Mouse (Mus musculus) heart, postnatal 14 days (tissue): Measurements from ENCODE around the gene Limch1. TPM values are rescaled to one million over a fixed set of nuclear protein-coding genes. Genes with fewer than 3 reads are reported as not detected.

Experiments
- DNase-seq, 2 experiments: peaks; one replicate each; pipeline ENCODE4 v3.0.0; 2021 to 2022
- intact Hi-C: fragments of 180-260 bp; cut with DNase I; formaldehyde crosslinking; loops from one replicate; pipeline ENCODE4 v1.15.1; 2025
- total RNA-seq, 2 experiments: library from RNA; stranded (reverse); gene quantifications; 2 replicates each; pipeline ENCODE4 v1.2.3; 2021

The Limch1 gene
- total RNA-seq, 2 experiments from 2014 or later: 189 to 196 TPM

DNA sequence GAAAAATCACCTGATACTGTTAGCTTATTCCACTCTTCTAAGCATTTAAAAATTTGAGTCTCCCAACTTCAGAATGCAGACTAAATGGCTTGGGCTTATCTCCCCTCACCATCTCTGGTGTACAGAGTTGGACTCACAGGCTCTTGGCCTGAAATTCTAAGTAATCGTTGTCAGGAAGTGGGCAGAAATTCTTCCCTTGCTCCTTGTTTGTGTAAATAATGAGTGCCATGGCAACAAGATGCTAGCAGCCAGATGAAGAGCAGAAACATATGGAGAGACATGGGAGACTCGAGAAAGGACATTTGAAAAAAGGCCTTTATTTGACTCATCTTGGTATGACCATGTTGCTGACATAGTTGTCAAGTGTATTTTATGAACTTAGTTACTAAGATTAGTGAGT is 164.3 kb downstream of the Limch1 start:
- intact Hi-C loops: no loop called here
- no peak for DNase-seq

DNA sequence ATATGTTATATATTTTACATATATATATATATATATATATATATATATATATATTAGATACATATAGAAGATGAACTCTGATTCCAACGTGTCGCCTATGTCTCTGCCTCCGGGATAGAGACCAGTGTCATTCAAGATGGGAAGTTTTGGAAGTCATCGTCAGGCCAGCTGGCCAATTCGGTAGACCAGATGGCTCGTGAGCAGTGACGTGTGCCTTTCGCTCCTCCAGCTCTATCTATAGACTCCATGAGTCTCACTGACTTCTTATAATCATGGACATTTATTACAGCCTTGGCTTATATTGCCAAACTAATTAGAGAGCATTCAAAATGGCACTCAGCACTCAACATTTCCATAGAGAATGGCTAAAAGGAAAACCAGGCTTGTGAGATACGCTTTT is 165.0 kb downstream of the Limch1 start:
- no peak for DNase-seq
- intact Hi-C loops: no loop called here

DNA sequence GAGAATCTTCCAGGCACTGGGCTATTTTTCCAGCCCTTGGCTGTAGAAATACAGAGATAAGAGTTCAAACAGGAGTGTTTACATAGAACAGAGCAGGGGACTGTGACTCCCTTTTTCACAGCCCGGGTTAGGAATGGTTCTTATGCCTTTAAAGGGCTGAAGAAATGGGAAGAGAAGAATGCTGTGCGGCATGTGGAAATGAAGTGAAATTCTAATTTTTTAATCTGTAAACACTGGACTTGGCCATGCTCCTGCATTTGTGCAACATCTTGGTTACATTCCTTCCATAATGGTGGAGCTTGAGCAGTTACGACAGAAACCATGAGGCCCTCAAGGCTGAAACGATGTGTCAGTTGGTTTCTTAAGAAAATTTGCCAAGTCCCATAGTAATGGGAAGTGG is 165.4 kb downstream of the Limch1 start:
- DNase-seq: no peak
- intact Hi-C loops: no loop called here

DNA sequence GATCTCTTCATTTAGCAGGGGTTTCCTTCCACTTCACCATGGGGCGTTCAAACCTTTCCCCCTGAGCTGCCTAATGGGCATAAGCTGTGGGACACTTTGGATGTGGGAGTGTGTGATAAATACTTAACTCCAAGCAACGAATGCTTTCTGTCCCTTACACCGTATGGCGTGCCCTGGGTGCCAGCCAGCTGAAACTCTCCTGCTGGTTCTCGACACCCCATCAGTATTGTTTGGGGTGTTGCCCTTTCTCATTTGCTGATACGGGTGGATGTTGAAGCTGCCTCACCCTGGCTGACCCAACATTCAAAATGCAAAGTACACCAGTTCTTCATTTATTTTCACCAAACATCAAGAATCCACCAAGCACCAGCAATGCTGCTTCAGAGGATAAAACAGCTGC is 168.2 kb downstream of the Limch1 start:
- intact Hi-C loops: no loop called here
- no peak for DNase-seq

DNA sequence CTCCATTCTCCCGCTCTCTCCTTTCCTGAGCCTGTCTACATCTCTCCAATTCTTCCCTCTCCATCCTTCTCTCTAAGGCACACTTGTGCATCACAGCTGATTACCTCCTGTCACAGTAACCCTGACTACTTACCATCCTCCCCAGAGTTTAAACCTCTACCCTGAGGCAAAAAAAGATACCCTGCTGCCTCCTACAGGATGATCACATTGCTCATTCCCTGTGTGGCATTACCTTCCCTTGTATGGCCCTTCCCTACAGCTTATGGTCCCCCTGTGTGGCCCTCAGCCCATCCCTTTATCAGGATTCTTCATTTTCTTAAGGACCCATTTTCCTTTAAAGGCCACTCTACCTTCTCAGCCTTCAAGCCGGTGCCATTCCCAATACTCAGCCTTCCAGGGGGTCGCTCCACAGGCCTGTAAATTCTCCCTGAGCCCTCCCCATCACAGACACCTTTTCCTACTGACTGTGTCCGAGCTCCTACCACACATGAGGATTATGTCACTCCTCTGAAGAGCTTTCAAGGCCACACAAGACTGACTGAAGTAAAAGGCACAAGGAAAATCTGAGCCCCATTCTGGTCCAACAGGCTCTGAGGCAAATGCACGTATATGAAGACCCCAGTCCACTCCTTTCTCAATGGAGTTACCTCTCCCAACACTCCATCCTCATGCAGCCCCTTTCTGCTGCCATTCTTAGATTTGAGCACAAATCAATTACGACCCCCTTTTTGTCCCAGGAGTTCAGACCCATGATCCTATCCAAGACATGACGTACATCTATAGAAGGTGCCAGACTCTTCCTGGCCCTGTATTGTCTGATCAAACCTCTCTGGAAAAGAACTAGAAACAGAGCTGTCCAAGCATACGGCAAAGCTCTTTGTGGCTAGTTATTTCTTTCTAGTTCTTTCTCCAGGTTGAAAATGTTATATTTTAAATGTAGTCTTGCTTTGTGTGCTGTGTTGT is 172.0 kb downstream of the Limch1 start:
- intact Hi-C loops: no loop called here
- no peak for DNase-seq

DNA sequence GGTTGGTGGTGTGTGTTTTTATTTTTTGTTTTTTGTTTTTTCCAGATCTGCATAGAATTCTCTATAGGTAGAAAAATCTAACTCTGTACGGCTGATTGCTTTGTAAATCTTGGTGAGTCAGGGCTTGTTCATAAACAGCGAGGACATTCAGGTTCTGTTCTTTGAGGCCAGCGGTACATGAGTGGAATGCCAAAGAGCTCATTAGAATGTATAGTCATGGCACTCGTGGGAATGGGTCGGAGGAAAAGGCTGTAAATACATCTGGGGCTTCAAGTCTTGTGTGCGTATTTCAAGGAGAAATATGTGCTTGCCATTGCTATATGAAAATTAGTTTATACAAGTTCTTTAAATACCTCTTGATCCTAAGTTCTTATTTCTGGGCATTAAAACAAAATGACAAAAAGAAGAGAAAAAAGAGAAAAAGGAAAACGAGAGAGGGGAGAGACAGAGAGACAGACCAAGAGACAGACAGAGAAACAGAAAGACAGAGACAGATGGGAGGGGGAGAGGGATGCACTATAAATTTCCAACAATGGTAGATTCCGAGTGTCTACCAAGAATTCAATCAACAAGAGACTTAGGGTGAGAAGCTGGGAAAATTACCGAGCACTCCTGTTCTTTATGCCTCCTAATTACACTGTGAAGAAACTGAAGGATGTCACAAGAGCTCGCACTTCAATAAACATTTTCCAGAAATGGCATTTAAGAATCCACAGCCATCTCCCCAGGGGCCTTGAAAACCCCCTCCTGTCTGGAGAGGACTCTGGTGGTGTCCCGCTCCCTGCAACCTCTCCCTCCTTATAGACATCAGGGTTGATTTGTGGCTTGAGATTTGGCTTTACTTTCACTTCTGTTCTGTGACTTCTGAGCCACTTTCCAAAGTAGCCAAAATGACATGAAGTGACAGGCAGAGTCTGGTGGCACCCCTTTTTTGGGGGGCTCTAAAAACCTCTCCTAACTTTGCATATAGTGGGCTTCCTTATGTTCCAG is 173.0 kb downstream of the Limch1 start:
- intact Hi-C loops: no loop called here

DNA sequence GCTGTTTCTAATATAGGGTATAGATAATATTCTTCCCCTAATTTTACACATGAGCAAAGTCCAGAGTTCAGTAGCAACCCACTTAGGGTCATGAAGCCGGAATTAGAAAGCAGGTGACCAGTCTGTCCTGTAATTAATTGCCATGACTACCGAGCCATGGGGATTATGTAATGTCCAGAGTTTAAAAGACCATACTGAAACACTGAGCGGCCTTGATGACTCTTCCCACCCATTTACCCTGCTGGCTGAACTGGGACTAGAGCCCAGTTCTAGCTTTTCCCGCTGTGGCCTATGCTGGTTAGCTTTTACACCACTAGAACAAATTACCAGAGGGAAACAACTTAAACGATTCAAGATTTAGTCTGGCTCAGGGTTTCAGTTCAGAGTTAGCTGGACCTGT is 177.0 kb downstream of the Limch1 start:
- no peak for DNase-seq
- intact Hi-C loops: no loop called here

More for the DNA sequence above, 173.0 kb downstream of the Limch1 start:
- DNase-seq: no peak

DNA sequence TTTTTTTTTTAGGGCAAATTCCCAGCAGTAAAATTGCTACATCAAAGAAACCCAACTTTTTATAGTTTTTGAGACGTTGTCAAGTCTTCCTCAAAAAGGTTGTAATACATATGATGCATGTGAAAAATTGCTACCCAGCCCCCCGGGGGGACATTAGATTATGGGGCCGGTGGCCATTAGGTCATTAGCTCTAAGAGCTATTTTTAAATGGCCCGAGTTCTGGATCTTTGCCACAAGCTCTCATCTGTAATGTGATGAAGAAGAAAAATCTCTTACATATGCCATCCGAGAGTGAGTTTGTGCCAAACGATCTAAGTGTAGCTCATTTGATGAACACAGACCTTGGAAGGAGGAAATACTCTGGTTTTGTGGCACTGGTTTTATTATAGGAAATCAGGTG is 183.7 kb downstream of the Limch1 start:
- DNase-seq: peak in 1 of 2 experiments; percentile 20
- intact Hi-C loops: no loop called here

DNA sequence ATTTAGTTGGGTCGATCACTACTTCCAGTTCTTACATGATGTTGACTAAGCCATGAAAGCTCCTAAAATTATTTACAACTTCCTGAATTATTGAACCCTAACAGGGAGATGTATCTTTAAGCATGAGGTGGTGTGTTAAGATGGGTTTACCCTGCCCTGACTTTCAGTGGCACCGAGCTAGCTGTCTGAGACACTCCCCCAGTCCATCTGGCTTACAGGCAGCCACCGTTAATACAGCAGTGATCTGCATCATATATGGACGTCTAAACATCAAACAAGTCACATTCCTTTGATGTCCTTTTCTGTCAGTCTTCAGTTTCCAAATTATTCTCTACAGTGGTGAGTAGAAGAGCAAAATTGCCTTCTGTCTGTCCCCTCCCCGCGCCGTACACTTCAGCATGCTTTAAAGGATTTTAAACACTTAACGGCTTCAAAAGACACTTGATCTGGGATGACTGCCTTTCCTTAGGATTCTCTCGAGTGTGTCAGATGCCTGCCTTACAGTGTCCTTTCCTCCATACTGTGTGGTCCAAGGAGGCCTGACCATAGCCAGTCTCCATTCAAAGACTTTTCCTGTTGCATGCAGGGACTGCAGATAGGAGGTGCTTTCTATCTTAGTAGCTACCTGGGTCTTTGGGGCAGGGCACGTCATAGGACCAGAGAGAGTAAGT is 187.6 kb downstream of the Limch1 start:
- intact Hi-C loops: no loop called here
- no peak for DNase-seq

DNA sequence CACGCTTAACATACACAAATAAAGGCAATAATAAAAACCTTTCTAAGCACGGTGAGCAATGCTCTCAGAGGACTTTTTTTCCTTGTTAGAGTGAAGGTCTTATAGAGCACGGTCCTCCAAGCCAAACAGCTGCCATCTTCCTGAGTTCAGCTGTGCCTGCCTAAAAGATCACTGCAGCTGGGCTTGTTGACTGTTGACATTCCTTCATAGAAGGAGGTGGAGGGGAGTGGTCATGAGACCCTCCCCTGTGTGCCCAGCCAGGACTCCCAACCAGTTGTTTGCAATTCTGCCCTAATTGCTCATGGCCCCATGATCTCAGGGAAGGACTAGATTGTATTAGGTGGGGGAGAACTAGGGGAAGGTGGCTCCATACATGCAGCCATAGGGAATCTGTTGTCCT is 189.0 kb downstream of the Limch1 start:
- DNase-seq: no peak
- intact Hi-C loops: no loop called here

DNA sequence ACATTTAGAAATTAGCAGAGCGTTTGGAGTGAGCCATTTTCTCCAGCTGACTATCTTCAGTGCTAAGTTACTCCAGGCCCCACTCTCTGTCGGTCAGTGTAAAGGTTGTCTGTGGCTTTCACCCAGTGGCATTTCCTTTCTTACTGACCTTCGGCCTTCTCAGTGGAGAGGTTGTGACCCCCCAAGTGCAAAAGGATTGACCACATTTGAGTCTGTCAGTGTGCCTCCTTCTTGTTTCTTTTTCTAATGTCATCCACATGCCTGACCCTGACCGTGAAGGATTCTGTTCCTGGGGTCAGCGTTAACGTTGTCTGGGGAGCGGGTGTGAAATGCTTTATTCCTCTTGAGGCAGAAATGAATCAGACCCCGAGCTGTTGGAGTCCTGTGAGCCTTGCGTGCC is 191.7 kb downstream of the Limch1 start:
- intact Hi-C loops: no loop called here
- no peak for DNase-seq

DNA sequence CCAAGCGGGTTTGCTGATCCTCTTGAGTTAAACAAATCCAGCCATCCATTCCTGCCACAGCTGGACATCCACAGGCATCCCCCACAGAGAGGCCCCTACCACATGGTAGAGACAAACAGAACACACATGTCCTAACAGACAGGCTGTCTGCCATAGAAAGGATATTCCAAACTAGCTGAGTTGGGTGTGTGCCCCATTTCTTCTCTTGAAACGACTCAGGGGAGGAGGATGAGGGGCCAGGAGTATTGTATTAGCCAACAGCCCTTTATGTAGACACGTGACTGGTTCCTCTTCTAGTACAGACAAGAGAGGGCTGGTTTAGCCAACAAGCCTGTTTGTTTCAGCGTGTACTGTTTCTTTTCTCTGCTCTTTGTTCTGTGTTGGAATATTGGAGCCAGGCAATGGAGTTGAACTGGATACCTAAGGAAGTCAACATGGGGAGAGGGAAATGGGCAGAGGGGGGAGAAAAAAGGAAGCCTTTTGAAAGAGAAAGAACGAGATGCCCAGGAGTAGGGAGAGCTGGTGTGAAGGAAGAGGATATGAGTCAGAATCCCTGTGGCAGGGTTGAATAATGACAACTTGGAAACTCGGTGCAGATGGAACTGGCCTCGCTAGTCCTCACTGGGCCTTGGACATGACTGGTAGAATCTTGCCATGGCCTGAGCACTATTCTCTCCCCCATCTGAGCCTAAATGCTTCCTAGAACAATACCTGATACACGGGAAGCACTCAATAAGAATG is 196.3 kb downstream of the Limch1 start:
- DNase-seq: no peak
- intact Hi-C loops: no loop called here

DNA sequence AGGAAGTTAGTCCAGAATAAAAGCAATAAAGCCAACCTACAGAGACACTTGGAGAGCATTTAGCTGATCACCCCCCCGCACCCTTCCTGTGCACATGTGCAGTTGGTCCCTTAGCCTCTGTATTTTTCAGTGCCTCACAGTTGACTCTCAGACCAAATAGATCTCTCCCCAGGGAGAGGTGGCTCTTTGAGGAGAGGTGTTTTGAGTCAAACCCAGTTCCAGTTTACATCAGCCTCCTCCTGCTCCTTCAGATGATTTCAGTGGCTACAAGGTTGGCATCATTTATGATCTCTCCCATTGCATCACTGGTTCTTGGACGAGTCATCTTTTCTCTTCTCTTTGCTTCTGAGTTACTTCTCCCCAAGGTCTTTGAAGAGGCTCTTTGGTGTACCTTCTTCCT is 197.3 kb downstream of the Limch1 start:
- intact Hi-C loops: no loop called here
- DNase-seq: no peak

DNA sequence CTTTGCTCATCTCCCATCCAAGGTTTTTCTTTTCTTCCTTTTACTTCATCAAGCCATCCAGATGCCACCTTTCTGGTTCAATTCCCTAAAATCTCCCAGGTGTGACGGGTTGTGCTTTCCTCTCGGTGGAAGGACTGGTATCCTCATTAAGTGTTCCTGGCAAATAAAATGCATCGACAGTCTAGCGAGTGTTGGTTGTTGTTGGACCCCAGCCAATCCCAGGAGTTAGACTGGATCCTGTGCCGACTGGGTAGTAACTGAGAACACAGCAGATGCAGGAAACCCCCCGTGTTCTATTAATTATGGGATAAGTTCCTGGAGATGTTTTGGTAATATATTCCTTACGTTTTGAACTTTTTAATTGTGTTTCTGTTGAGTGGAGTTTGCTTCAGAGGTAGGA is 197.9 kb downstream of the Limch1 start:
- DNase-seq: peak; percentile 37 to 48
- intact Hi-C loops: no loop called here

DNA sequence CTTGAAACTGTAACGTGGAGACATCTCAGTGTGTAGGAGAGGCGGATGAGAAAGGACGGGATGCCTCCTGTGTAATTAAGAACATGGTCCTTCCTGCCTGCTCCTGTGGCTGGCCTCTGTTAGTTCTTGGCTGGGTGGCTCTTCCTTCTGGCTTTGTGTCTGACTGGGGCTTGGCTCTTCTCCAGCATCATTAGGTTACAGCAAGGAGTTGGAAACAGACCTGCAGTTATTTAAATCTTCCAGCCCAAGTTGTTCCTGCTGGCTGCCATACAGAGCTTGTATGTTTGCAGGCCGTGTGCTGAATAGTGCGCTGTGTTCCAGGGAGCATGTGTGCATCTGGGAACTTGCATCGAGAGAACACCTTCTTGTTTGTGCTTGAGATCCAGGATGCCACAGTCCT is 202.3 kb downstream of the Limch1 start:
- DNase-seq: peak; percentile 53 to 58
- intact Hi-C loops: no loop called here

DNA sequence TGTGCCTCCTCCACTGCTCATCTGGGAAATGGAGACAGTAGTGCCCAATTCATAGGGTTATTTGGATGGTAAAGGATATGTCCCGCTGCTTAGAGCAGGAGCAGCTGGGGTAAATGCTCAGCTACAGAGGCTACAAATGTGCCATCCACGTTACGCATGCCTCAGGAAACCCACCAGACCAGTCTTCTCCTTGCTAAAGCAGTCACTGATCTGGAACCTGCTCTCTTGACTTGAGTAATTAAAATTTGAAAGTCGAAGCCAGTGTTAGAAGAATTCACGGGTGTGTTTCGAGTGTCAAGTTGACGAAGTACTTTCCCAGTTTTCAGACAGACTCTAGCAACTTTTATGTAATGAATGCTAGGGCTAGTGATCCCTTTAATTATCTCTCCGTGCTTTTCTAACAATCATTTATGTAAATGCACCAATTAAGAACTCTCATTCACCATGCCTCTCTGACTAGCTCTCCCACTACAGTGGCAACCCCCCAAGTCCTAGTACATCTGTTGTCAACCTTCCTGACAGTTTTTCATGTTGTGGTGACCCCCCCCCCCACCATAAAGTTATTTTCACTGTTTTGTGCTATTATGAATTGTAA is 203.6 kb downstream of the Limch1 start:
- DNase-seq: no peak
- intact Hi-C loops: no loop called here

DNA sequence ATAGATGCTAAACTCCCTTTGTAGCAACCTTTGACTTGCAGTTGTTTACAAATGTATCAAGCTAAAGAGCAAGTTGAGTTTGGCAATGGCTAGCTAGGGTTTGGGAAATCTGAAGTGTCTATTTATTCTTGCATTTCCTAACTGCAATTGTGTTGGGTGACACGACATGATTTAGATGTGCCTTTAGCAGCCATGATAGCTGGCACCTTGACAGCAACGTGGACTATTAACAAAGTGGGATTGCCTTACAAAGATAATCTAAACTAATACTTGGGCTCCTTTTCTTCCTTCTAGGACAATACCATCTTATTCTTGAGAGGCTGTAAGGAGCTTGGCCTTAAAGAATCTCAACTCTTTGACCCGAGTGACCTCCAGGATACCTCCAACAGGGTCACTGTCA is 207.7 kb downstream of the Limch1 start:
- intact Hi-C loops: no loop called here
- no peak for DNase-seq

DNA sequence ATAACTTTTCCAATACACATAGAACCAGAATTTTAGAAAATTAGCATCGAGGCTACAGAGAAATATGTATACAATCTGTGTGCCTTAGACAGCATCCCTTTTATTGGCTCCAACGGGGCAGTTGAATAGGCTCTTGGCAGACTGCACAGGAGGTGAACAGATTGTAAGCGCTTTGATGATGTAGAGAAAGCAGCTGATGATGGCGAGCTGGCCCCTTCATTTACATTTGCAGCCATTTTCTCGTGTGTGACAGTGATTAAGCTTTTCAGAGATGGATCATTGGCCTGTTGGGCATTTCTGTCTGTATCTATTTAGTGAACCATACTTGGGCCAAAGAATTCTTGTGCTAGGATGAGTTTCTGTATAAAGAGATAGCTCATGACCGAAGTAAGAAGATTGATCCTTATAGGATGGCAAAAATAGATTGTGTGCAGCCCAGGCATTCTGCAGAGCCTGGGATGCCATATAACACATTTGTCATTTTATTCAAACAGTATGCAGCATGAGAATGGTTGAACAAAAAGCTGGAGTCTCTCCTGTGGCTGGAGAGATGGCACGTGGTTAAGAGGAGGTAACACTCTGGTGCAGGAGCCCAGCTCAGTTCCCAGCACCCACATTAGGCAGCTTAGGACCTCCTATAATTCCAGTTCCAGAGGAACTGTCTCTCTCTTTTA is 208.5 kb downstream of the Limch1 start:
- DNase-seq: no peak
- intact Hi-C loops: no loop called here

DNA sequence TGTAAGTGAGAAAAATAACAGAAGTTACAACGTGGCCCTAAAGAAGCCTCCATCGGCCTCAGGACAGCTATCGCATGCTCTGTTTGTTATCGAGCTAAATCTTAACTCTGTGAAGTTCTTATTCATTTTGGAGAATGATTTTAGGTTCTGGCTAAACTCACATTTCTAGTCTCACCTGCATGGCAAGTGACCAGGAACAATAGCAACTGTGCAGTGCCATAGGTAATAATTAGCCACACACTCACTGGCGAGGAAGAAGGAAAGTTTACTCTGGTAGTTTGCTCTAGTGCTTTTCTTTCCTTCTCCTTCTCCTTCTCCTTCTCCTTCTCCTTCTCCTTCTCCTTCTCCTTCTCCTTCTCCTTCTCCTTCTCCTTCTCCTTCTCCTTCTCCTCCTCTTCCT is 209.6 kb downstream of the Limch1 start:
- intact Hi-C loops: no loop called here
- no peak for DNase-seq
